Mouse (Mus musculus) monocyte, adult 2 months (primary cell): Measurements from ENCODE around the gene Zfp574.

Experiments
- DNase-seq, 2 experiments: peaks; one replicate each; pipeline ENCODE4 v3.0.0; 2022; ENCODE audit warnings: low spot score in 2 of 2, low read depth in 1 of 2

Gene Zfp574

GRCm38 (mm10) chr7:25112178-25112955 lies 40.0 kb downstream of the Zfp574 start:
- DNase-seq: no peak

DNA sequence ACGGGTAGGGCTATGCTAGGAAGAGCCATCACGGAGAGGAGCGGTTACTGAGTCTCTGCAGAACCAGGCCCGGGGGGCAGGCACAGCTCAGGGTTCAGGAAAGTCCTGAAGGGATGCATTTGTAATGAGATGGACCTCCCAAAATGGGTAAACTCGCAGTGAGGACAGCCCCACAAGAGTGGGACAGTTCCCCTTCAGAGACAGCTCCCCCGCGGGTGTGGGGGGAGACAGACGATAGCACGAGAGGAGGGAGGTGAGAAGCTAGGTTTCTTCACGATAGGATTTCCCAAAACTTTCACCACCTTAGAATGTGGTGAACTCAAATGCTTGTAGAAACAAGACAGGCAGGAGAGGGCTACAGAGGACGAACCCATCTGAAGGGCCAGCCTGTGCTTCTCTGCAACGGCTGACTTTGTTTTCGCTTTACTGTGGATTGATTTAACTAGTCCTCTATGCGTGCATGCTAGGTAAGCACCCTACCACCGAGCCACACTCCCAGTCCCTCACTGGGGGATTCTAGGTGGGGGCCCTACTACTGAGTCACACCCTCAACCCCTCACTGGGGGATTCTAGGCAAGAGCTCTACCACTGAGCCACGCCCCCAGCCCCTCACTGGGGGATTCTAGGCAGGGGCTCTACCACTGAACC lies 40.7 kb downstream of the Zfp574 start:
- no peak for DNase-seq

GRCm38 (mm10) chr7:25120061-25120834 lies 47.9 kb downstream of the Zfp574 start:
- peak; percentile 70 to 81 for DNase-seq

GRCm38 (mm10) chr7:25121240-25121786 lies 48.9 kb downstream of the Zfp574 start:
- no peak for DNase-seq

- DNase-seq: no peak
Observed at GRCm38 (mm10) chr7:25125716-25126281, 53.4 kb downstream of the Zfp574 start.

GRCm38 (mm10) chr7:25127971-25128370 lies 55.6 kb downstream of the Zfp574 start:
- no peak for DNase-seq

DNA sequence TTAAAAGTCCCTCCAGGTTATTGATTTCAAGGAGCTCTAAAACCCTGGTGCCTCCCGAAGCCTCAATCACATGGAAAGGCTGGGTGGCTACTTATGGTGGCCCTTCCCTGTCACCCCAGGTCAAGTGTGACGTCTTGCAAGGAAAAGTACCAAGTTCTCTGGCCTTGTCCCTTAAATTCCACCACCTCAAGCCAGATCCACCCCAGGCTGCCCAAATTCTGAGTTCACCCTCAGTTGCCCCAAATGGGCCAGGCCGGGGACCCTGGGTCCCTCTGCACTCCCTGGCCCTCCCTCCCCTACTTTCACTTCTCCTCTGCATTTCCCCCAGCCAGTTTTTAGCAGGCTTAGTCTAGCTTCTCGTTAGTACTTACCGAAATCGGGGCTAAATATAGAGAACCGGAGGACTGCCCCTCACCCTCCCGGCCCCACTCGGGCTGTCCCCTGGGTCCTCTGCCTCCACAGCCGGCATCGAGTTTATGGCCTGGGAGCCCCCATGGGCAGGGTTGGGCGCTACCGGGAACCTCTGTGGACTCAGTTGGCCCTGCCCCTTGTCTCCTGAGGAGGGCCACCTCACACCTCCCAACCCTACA lies 57.1 kb downstream of the Zfp574 start:
- DNase-seq: peak in 1 of 2 experiments; percentile 59

DNA sequence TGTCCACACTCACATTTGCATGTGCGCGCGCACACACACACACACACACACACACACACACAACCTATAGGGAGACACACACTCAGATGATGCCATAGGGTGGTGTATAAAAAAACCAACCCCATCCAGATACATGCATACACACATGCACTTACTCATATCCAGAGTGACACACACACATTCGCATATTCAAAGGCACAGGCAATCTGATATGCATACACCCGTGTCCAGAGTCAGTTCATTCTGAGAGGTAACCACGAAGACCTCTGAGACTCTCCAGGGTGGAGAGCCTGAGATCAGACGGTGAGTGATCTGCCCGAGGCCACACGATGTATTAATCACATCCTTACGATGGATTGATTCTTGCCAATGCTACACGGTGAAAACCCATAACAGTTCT lies 58.2 kb downstream of the Zfp574 start:
- DNase-seq: no peak

DNA sequence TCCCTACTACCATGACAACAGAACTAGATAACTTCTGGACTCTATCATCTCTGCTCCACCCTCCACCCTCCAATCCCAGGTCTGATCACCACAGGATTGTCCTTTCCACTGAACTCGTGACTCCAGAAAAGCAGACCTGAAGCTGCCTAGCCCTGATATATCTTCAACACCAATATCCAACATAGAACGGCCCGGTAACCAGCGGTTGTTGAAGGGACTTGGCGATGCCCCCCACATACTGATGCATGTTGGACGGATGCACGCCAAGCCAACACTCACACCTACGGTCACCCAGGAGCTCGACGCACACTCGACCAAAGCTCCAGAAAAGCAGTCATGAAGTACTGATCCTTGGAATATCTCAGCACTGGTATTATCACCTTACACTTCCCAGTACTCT lies 58.9 kb downstream of the Zfp574 start:
- DNase-seq: no peak

DNA sequence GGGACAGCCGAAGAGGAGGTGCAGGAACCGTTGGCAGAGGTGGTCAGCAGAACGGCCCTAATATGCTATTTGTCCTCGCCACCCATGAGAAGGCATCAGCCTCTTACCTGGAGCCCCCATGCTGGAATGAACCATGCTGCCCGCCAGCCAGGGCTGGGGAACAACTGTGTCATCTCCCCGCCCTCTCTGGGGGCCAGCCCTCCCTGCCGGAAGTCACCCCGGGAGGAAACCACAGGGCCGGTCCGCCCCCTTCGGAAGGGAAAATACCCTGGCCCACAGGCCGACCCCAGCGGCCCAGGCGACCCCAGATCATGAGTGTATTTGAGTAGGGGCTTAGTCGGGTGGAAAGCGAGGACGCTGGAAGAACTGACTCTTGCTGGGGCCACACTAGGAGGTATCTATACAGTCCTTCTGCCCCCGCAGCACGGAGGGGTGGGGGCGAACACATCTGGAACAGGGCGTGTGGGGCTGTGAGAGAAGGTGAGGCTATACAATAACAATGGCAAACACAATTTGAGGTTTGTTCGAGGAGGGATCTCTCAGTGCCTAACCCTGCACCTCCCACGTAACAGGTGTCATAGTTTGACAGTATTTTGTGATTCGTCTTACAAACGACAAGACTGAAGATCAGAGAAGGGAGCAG lies 60.1 kb downstream of the Zfp574 start:
- DNase-seq: peak in 1 of 2 experiments; percentile 45
